Mouse (Mus musculus) kidney, postnatal 10 days (tissue): ENCODE data around the gene Rhoj.
"Not testable (repeated sequence)": the region's sequence is repeated elsewhere in the genome, so short reads cannot be mapped to it uniquely, and the experiment has no call there.

ENCODE experiments used
- DNase-seq: peaks from one replicate; pipeline ENCODE4 v3.0.0; 2021; ENCODE audit warnings: mixed read lengths

Gene Rhoj

GRCm38 (mm10) chr12:75307961-75308951 lies at the start of gene Rhoj:
Gene Rhoj, plus strand, starts transcription at chr12:75308322.
- DNase-seq: peak; percentile 84

GRCm38 (mm10) chr12:75271726-75272125 lies 36.4 kb upstream of the Rhoj start:
- no peak for DNase-seq

- DNase-seq: no peak
Observed at GRCm38 (mm10) chr12:75275730-75276129, 32.4 kb upstream of the Rhoj start.

GRCm38 (mm10) chr12:75277425-75277824 lies 30.7 kb upstream of the Rhoj start:
- no peak for DNase-seq

GRCm38 (mm10) chr12:75280502-75280901 lies 27.6 kb upstream of the Rhoj start:
- peak; percentile 46 for DNase-seq

- DNase-seq: no peak
Observed at GRCm38 (mm10) chr12:75283226-75283625, 24.9 kb upstream of the Rhoj start.

- DNase-seq: peak; percentile 12
Observed at GRCm38 (mm10) chr12:75286166-75286565, 22.0 kb upstream of the Rhoj start.

GRCm38 (mm10) chr12:75290524-75290923 lies 17.6 kb upstream of the Rhoj start:
- DNase-seq: no peak

- no peak for DNase-seq
Observed at GRCm38 (mm10) chr12:75291556-75291955, 16.6 kb upstream of the Rhoj start.

- no peak for DNase-seq
Observed at GRCm38 (mm10) chr12:75292939-75293338, 15.2 kb upstream of the Rhoj start.

GRCm38 (mm10) chr12:75299865-75300264 lies 8.3 kb upstream of the Rhoj start:
- no peak for DNase-seq

GRCm38 (mm10) chr12:75304132-75304531 lies 4.0 kb upstream of the Rhoj start:
- DNase-seq: no peak

GRCm38 (mm10) chr12:75309756-75310155 lies 1.6 kb downstream of the Rhoj start:
- DNase-seq: peak; percentile 66

- DNase-seq: peak; percentile 17
Observed at GRCm38 (mm10) chr12:75310766-75311165, 2.6 kb downstream of the Rhoj start.

GRCm38 (mm10) chr12:75311879-75312278 lies 3.8 kb downstream of the Rhoj start:
- peak; percentile 44 for DNase-seq

GRCm38 (mm10) chr12:75313992-75314391 lies 5.9 kb downstream of the Rhoj start:
- peak; percentile 10 for DNase-seq

GRCm38 (mm10) chr12:75315851-75316250 lies 7.7 kb downstream of the Rhoj start:
- no peak for DNase-seq

- no peak for DNase-seq
Observed at GRCm38 (mm10) chr12:75320441-75320925, 12.4 kb downstream of the Rhoj start.

- no peak for DNase-seq
Observed at GRCm38 (mm10) chr12:75321189-75321588, 13.1 kb downstream of the Rhoj start.

GRCm38 (mm10) chr12:75329188-75329587 lies 21.1 kb downstream of the Rhoj start:
- no peak for DNase-seq

GRCm38 (mm10) chr12:75339894-75340293 lies 31.8 kb downstream of the Rhoj start:
- no peak for DNase-seq

GRCm38 (mm10) chr12:75340331-75340730 lies 32.2 kb downstream of the Rhoj start:
- no peak for DNase-seq

- no peak for DNase-seq
Observed at GRCm38 (mm10) chr12:75348551-75348950, 40.4 kb downstream of the Rhoj start.

- not testable (repeated sequence) for DNase-seq
Observed at GRCm38 (mm10) chr12:75349537-75349936, 41.4 kb downstream of the Rhoj start.
